Mouse (Mus musculus) mouse trophoblast stem cell (cell line): ENCODE data around the gene Rnaseh2a.
"Not testable (repeated sequence)": the region's sequence is repeated elsewhere in the genome, so short reads cannot be mapped to it uniquely, and the experiment has no call there.

ENCODE experiments used
- in situ Hi-C, 2 experiments: fragments of 300-500 bp; cut with MseI, MboI; formaldehyde crosslinking; loops; 2 replicates in 1 of 2; 3 replicates in 1 of 2; pipeline ENCODE4 v1.15.1; 2025

Gene Rnaseh2a

DNA sequence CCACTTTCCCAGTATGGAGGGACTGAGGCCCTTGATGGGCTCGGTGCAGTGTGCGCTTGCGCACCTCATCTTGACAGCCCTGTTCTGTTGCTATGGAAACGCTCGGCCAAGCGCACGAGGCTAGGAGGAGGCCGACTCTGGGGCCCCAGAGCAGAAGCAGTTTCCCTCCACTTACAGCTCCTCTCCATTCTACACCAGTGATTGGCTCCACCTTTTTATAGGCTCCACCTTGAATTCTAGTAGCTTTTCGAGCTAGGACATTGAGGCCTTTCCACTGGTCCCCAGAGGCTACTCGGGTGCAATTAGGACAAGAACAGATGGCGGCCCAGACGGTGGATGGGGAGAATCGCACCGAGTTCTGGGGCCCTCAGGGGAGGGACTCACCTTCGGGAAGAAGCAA is 34.7 kb downstream of the Rnaseh2a start:
- in situ Hi-C loops, result no loop called here

DNA sequence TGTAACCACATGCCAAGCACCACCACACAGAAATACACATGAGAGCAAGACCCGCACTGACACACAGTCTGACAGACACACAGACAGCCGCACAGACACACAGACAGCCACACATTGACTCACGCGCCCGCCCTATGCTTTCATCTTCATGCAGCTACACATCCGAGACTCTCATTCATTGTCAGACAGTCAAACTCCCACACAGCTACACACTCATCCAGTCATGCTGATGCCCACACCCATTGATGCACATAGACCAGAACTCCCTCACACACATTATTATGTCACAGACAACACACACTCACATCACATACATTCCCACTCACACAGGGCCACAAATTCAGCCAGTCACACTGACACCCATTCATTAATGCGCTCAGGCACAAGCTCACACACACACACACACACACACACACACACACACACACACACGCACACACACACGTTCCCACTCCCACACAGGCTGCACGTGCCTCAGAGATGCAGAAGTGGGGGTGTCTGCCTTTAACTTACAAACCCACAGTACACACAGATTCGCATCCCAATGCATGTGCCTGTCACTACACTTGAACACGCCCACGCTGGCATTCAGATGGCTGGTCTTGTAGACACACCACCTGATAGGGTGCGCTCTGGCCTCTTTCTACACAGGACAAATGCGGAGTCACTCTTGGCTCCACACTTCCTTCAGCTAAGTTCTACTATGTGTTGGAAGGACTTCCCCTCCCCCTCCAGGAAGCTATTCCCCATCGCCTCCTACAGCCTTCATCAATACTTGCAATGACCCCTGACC is 35.6 kb downstream of the Rnaseh2a start:
- in situ Hi-C loops, result no loop called here

GRCm38 (mm10) chr8:84930582-84930981 is 39.0 kb downstream of the Rnaseh2a start:
- in situ Hi-C loops, result no loop called here

- in situ Hi-C loops, result no loop called here
Measured at GRCm38 (mm10) chr8:84928456-84929306, 40.9 kb downstream of the Rnaseh2a start.

GRCm38 (mm10) chr8:84927513-84927912 is 42.1 kb downstream of the Rnaseh2a start:
- in situ Hi-C loops, result no loop called here

- in situ Hi-C loops, result no loop called here
Measured at GRCm38 (mm10) chr8:84925557-84925956, 44.0 kb downstream of the Rnaseh2a start.

DNA sequence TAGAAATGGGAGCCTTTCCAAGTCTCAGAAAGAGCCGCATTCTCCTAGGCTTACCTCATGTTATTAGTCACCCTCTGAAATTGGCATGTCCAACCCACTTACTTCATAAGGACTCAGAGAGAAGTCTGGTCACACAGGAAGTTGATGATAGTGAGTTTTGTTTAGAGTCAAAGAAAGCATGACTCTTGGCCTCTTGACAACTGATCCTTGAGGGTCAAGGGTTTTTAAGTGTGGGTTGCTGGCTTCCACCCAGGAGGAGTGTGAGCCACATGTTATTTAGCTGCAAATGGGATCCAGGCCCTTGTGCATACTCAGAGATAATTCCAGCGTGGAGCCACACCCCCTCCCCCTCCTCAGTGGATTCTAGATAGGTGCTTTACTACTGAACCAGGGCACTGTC is 48.0 kb downstream of the Rnaseh2a start:
- in situ Hi-C loops, result loop anchor here in 1 of 2 experiments (5.0 kb wide), 1 partner anchor 36 kb away; no protein-coding TSS in a partner anchor

GRCm38 (mm10) chr8:84918646-84919045 is 50.9 kb downstream of the Rnaseh2a start:
- in situ Hi-C loops, result no loop called here

GRCm38 (mm10) chr8:84917781-84918180 is 51.8 kb downstream of the Rnaseh2a start:
- in situ Hi-C loops, result no loop called here

DNA sequence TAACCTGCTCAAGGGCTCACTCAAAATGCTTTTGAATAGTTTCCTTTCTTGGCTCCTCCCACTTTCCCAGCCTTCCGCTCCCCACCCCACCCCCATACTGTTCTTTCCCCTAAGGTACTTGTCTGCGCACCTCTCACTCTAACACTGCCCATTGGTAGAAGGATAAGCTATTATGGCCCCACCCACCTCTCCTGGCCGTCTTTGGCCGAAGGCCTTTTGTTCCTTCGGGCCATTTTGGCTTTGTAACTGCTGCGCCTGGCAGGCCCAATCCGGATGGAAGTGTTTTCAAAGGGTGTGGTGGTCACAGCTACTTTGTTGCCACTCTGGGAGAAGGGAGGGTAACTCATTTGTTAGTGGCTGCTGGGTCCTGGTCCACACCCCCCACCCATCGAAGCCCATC is 54.3 kb downstream of the Rnaseh2a start:
- in situ Hi-C loops, result no loop called here

- in situ Hi-C loops, result no loop called here
Measured at GRCm38 (mm10) chr8:84913960-84914359, 55.6 kb downstream of the Rnaseh2a start.

GRCm38 (mm10) chr8:84913502-84913900 is 56.1 kb downstream of the Rnaseh2a start:
- in situ Hi-C loops, result no loop called here

DNA sequence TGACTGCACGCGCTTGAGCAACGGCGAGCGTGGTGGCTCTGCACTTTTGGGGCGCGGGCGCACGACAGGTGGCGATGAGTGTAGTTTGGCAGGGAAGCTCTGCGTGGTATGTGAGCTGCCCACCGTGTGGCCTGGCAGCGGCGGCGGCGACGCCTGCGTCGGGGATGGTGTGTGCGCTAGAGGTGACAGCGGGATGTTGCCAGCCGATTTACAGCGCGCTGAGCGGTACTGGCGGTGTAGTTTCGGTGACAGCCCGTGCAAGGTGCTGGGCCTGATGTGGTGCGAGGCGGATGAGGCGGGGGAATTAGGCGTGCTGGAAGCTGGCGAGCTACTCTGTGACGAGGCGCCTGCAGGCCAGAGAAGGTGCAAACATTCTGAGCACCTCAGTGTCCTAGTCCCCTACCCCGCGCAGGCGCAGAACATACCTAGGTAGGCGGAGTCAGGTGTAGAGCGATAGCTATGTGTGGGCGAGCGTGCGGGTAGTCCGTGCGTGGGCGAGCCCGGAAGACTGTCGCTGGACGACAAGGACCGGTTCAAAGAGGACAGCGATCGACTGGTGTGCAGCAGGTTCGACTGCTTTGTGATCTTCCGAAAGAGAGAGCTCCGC is 56.6 kb downstream of the Rnaseh2a start:
- in situ Hi-C loops, result no loop called here

GRCm38 (mm10) chr8:84912391-84912790 is 57.2 kb downstream of the Rnaseh2a start:
- in situ Hi-C loops, result no loop called here

DNA sequence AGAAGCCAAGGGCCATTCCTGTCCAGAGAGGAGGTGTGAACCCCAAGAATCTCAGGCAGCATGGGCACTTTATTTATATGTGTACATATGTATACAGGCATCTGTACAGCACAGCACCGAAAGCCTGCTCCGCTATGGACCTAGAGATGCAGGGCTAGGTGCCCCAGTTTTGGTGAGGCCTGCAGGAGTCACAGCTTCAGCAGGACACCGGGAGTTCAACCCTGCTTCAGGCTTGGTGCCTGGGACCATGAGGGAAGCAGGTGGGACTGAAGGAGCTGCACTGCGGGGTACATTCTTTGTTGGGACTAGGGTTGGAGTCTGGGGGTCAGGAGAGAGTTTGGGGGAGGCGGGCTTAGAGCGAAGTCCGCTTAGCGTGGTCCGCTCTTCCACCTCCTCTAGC is 57.7 kb downstream of the Rnaseh2a start:
- in situ Hi-C loops, result no loop called here

DNA sequence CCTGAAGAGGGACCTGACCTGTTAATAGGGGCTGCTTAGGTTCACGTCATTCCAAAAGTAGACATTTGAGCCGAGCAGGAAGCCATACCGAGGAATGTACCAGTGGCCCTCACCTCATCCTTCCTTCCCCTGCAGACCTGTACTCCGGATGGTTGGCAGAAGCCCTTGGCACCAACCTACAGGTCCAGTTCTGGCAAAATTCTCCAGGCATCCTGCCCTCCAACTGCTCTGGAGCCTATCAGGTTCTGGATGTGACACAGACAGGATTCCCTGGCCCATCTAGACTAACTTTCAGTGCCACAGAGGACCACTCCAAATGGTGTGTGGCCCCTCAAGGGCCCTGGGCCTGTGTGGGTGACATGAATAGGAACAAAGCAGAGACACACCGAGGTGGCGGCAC is 59.0 kb downstream of the Rnaseh2a start:
- in situ Hi-C loops, result no loop called here

GRCm38 (mm10) chr8:84909949-84910348 is 59.6 kb downstream of the Rnaseh2a start:
- in situ Hi-C loops, result no loop called here

- in situ Hi-C loops, result no loop called here
Measured at GRCm38 (mm10) chr8:84909162-84909767, 60.3 kb downstream of the Rnaseh2a start.

GRCm38 (mm10) chr8:84908421-84909161 is 61.0 kb downstream of the Rnaseh2a start, which contains the start of gene Dnase2a:
TSS of gene Dnase2a (plus strand) at chr8:84908560.
- in situ Hi-C loops, result no loop called here

GRCm38 (mm10) chr8:84907979-84908378 is 61.6 kb downstream of the Rnaseh2a start:
- in situ Hi-C loops, result not testable (repeated sequence)

- in situ Hi-C loops, result no loop called here
Measured at GRCm38 (mm10) chr8:84907493-84907892, 62.1 kb downstream of the Rnaseh2a start.
